Mouse (Mus musculus) retina, postnatal 1 day (tissue): Measurements from ENCODE around the gene Gm10300.

Source experiments
- DNase-seq: peaks from one replicate; pipeline ENCODE4 v3.0.0-alpha.2; 2012

The Gm10300 gene

GRCm38 (mm10) chr4:132074077-132074932, at the start of gene Gm10300:
Gm10300 (plus strand) TSS chr4:132074697.
- DNase-seq: peak; percentile 51

GRCm38 (mm10) chr4:132025264-132025663, 49.2 kb upstream of the Gm10300 start:
- DNase-seq: no peak

- DNase-seq: peak; percentile 86
These were observed 48.6 kb upstream of the Gm10300 start for GRCm38 (mm10) chr4:132025738-132026527.

GRCm38 (mm10) chr4:132027167-132027566, 47.3 kb upstream of the Gm10300 start:
- no peak for DNase-seq

- no peak for DNase-seq
These were observed 46.7 kb upstream of the Gm10300 start for GRCm38 (mm10) chr4:132027806-132028205.

GRCm38 (mm10) chr4:132029851-132030741, 44.4 kb upstream of the Gm10300 start:
- DNase-seq: peak; percentile 41

GRCm38 (mm10) chr4:132033183-132033582, 41.3 kb upstream of the Gm10300 start:
- DNase-seq: no peak

GRCm38 (mm10) chr4:132034242-132034641, 40.3 kb upstream of the Gm10300 start:
- DNase-seq: peak; percentile 86

- DNase-seq: no peak
These were observed 37.4 kb upstream of the Gm10300 start for GRCm38 (mm10) chr4:132037137-132037536.

- DNase-seq: no peak
These were observed 36.5 kb upstream of the Gm10300 start for GRCm38 (mm10) chr4:132037991-132038390.

- DNase-seq: no peak
These were observed 35.7 kb upstream of the Gm10300 start for GRCm38 (mm10) chr4:132038809-132039208.

- no peak for DNase-seq
These were observed 35.0 kb upstream of the Gm10300 start for GRCm38 (mm10) chr4:132039521-132039920.

GRCm38 (mm10) chr4:132039975-132040645, 34.4 kb upstream of the Gm10300 start:
- DNase-seq: no peak

- DNase-seq: peak; percentile 32
These were observed 32.8 kb upstream of the Gm10300 start for GRCm38 (mm10) chr4:132041471-132042332.

- DNase-seq: no peak
These were observed 30.8 kb upstream of the Gm10300 start for GRCm38 (mm10) chr4:132043726-132044125.

GRCm38 (mm10) chr4:132048011-132048991, 26.2 kb upstream of the Gm10300 start:
- DNase-seq: peak; percentile 85

GRCm38 (mm10) chr4:132048995-132049404, 25.5 kb upstream of the Gm10300 start:
- peak; percentile 99 for DNase-seq

- peak; percentile 32 for DNase-seq
These were observed 24.8 kb upstream of the Gm10300 start for GRCm38 (mm10) chr4:132049549-132050200.
